16 mouse cellular contexts compared by ENCODE assay signal in the genomic region with DNA sequence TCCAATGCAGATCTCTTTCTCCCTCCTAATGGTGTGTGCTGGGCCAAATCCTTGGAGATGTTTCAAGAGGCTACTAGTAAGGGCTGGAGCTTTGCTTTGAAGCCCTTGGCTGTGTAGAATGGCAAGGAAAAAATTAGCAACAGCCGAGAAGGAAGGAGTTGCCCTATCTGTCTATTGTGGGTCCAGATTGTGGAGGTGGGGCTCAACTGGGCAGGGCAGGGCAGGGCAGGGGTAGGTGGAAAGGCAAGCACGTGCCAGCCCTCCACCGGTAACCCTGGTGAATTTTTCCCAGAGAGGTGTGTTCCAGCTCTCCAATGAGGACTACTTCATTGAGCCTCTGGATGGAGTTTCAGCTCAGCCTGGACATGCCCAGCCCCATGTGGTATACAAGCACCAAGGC. TPM values are rescaled to one million over a fixed set of nuclear protein-coding genes. Genes with fewer than 3 reads are reported as not detected.
"Had no signal": no experiment of that assay in that cellular context is flagged by ENCODE, and none has a peak within 500 bp of the region (broad histone marks: within the 10 kb centered on the region; RNA-seq: fewer than 3 reads in every experiment).

No protein-coding gene starts in this region.

- ATAC-seq: intestine, postnatal 0 days; liver, postnatal 0 days; lung, postnatal 0 days; midbrain, embryonic 13.5 days had no signal

- H3K4me3 ChIP-seq: layer of hippocampus, adult 2 months; left cerebral cortex, adult 2 months; midbrain, embryonic 13.5 days had no signal

- H3K4me1 ChIP-seq: midbrain, embryonic 13.5 days had no signal

- H3K27me3 ChIP-seq: midbrain, embryonic 13.5 days had no signal

- H3K9me3 ChIP-seq: midbrain, embryonic 13.5 days had no signal

- DNase-seq: kidney, adult 2 months; layer of hippocampus, adult 9-11 months; layer of hippocampus, postnatal 36 days; liver, postnatal 0 days; lung, embryonic 14.5 days; thymus, adult 18-20 months; thymus, postnatal 4 days had no signal

- H3K9ac ChIP-seq: liver, embryonic 14.5 days; liver, postnatal 0 days; lung, embryonic 14.5 days; midbrain, embryonic 13.5 days had no signal

- H3K4me2 ChIP-seq: lung, embryonic 14.5 days; midbrain, embryonic 13.5 days had no signal

- H3K27ac ChIP-seq: kidney, postnatal 0 days; layer of hippocampus, adult 2 months; left cerebral cortex, adult 2 months; liver, embryonic 14.5 days; macrophage; midbrain, embryonic 13.5 days had no signal

RNA-seq across cellular contexts. Expression of gene Adamts7, which starts 10.5 kb away (rescaled TPM):
- total RNA-seq: megakaryocyte, adult 5-6 weeks had no signal
- polyA plus RNA-seq: macrophage had no signal
